Mouse (Mus musculus) hindbrain, postnatal 0 days (tissue): ENCODE measurements at regions not wholly inside any gene's neighbourhood (a gene's known extent, or its start where the extent isn't known, plus 50 kb on each side); places are given as distances from the start of the nearest gene placed in this dataset.

Source experiments
- ATAC-seq: fragments of 200-750 bp; cut with Nextera tagmentation; 2 replicates; pipeline ENCODE4 v1.8.0; 2017; ENCODE audit warnings: mild to moderate bottlenecking, moderate TSS enrichment, moderate library complexity
- DNase-seq: peaks from one replicate; pipeline ENCODE4 v3.0.0-alpha.2; 2015; ENCODE audit warnings: low spot score
- H3K27ac ChIP-seq: fragments of 300-500 bp; sonication (generic); 2 replicates; pipeline ENCODE4 v1.5.1; 2014; ENCODE audit warnings: mild to moderate bottlenecking
- H3K27me3 ChIP-seq: fragments of 300-500 bp; sonication (generic); 2 replicates; pipeline ENCODE4 v1.6.1; 2014; ENCODE audit warnings: low read length, mixed read lengths; ENCODE audit not compliant: insufficient read depth
- H3K36me3 ChIP-seq: fragments of 300-500 bp; sonication (generic); 2 replicates; pipeline ENCODE4 v1.6.1; 2014; ENCODE audit warnings: low read length, mixed read lengths; ENCODE audit not compliant: insufficient read depth
- H3K4me1 ChIP-seq: fragments of 300-500 bp; sonication (generic); 2 replicates; pipeline ENCODE4 v1.6.1; 2014; ENCODE audit warnings: antibody characterized with exemption, low read length, mixed read lengths; ENCODE audit not compliant: insufficient read depth
- H3K4me2 ChIP-seq: fragments of 300-500 bp; sonication (generic); 2 replicates; pipeline ENCODE4 v1.6.1; 2014; ENCODE audit warnings: low read depth, mild to moderate bottlenecking, low read length, moderate library complexity, mixed read lengths
- H3K4me3 ChIP-seq: fragments of 300-500 bp; sonication (generic); 2 replicates; pipeline ENCODE4 v1.5.1; 2014; ENCODE audit warnings: low read length
- H3K9ac ChIP-seq: fragments of 300-500 bp; sonication (generic); replicated peaks from 2 replicates; pipeline ENCODE4 v1.6.1; 2014; ENCODE audit warnings: mild to moderate bottlenecking, low read length, moderate library complexity, mixed read lengths
- H3K9me3 ChIP-seq: fragments of 300-500 bp; sonication (generic); 2 replicates; pipeline ENCODE4 v1.6.1; 2016; ENCODE audit warnings: low read length, mixed read lengths
- CTCF ChIP-seq: IDR thresholded peaks from 2 replicates; pipeline ENCODE4 v1.5.1; 2016; ENCODE audit warnings: antibody characterized with exemption, control low read depth, low read depth
- WGBS: fragments of 180-500 bp; shearing (Covaris S2); extraction: QIAGEN DNeasy Blood & Tissue Kit; methylation state at CpG from one replicate; pipeline ENCODE4 v1.1.7; 2014; 5-methylcytosine and 5-hydroxymethylcytosine counted together

GRCm38 (mm10) chr3:49520088-49520487 is 237.0 kb downstream of the Pcdh18 start:
- no peak for TF ChIP-seq CTCF
- Histone ChIP-seq H3K4me3 (no peak overlapping the region), H3K36me3 (no peaks in the 10 kb centered on the region), H3K4me1 (no peaks in the 10 kb centered on the region), H3K9ac (no peak overlapping the region), H3K9me3 (no peaks in the 10 kb centered on the region), H3K27ac (no peak overlapping the region), H3K4me2 (no peak overlapping the region), H3K27me3 (no peaks in the 10 kb centered on the region)
- ATAC-seq, result no peak
- 69% methylated on average over 2 of the region's 2 CpGs for WGBS
- no peak for DNase-seq

- Histone ChIP-seq H3K4me2 (no peak overlapping the region), H3K9ac (no peak overlapping the region), H3K9me3 (no peaks in the 10 kb centered on the region), H3K27me3 (no peaks in the 10 kb centered on the region), H3K4me3 (no peak overlapping the region), H3K36me3 (no peaks in the 10 kb centered on the region), H3K4me1 (no peaks in the 10 kb centered on the region), H3K27ac (no peak overlapping the region)
- no peak for DNase-seq
- no peak for TF ChIP-seq CTCF
- 71% methylated on average over 6 of the region's 6 CpGs for WGBS
- ATAC-seq, result no peak
Observed at GRCm38 (mm10) chr3:49504581-49504980, 252.5 kb downstream of the Pcdh18 start.

- no peak for DNase-seq
- no peak overlapping the region for H3K4me2 ChIP-seq
- no peak for ATAC-seq
- no peaks in the 10 kb centered on the region for H3K27me3 ChIP-seq
- no peak overlapping the region for H3K4me3 ChIP-seq
- H3K9ac ChIP-seq, result no peak overlapping the region
- H3K4me1 ChIP-seq, result no peaks in the 10 kb centered on the region
- 81% methylated on average over 4 of the region's 4 CpGs for WGBS
- no peaks in the 10 kb centered on the region for H3K36me3 ChIP-seq
- no peak overlapping the region for H3K27ac ChIP-seq
- TF ChIP-seq CTCF, result no peak
- H3K9me3 ChIP-seq, result no peaks in the 10 kb centered on the region
Observed at GRCm38 (mm10) chr3:49502351-49502750, 254.8 kb downstream of the Pcdh18 start.

GRCm38 (mm10) chr3:49485105-49485504 is 272.0 kb downstream of the Pcdh18 start:
- ATAC-seq, result no peak

More at GRCm38 (mm10) chr3:49485105-49485504, 272.0 kb downstream of the Pcdh18 start:
- Histone ChIP-seq H3K4me1 (no peaks in the 10 kb centered on the region), H3K27me3 (no peaks in the 10 kb centered on the region), H3K36me3 (no peaks in the 10 kb centered on the region), H3K4me3 (no peak overlapping the region), H3K9ac (no peak overlapping the region), H3K9me3 (no peaks in the 10 kb centered on the region), H3K4me2 (no peak overlapping the region), H3K27ac (no peak overlapping the region)
- TF ChIP-seq CTCF, result no peak
- WGBS, result 82% methylated on average over 8 of the region's 8 CpGs
- DNase-seq, result no peak
